Mouse (Mus musculus) kidney, embryonic 14.5 days (tissue): ENCODE data around the gene Mylip. TPM values are rescaled to one million over a fixed set of nuclear protein-coding genes. Genes with fewer than 3 reads are reported as not detected.

ENCODE experiments used
- ATAC-seq: fragments of 200-750 bp; cut with Nextera tagmentation; 2 replicates; pipeline ENCODE4 v1.8.0; 2017; ENCODE audit warnings: moderate number of reproducible peaks, mild to moderate bottlenecking, moderate TSS enrichment, moderate library complexity; ENCODE audit not compliant: low FRiP score, low TSS enrichment
- H3K27ac ChIP-seq: fragments of 300-500 bp; sonication (generic); 2 replicates; pipeline ENCODE4 v1.5.1; 2014; ENCODE audit warnings: low read depth, mild to moderate bottlenecking, low read length, moderate library complexity, mixed read lengths
- H3K27me3 ChIP-seq: fragments of 300-500 bp; sonication (generic); 2 replicates; pipeline ENCODE4 v1.6.1; 2014; ENCODE audit warnings: mild to moderate bottlenecking, low read length; ENCODE audit not compliant: control insufficient read depth, insufficient read depth
- H3K36me3 ChIP-seq: fragments of 300-500 bp; sonication (generic); 2 replicates; pipeline ENCODE4 v1.6.1; 2014; ENCODE audit warnings: low read length, mixed read lengths; ENCODE audit not compliant: control insufficient read depth, insufficient read depth
- H3K4me1 ChIP-seq: fragments of 300-500 bp; sonication (generic); 2 replicates; pipeline ENCODE4 v1.6.1; 2014; ENCODE audit warnings: low read length, mixed read lengths; ENCODE audit not compliant: control insufficient read depth, insufficient read depth
- H3K4me2 ChIP-seq: fragments of 300-500 bp; sonication (generic); replicated peaks from 2 replicates; pipeline ENCODE4 v1.6.1; 2014; ENCODE audit warnings: low read depth, mild to moderate bottlenecking, low read length
- H3K4me3 ChIP-seq: fragments of 300-500 bp; sonication (generic); 2 replicates; pipeline ENCODE4 v1.5.1; 2014; ENCODE audit warnings: mild to moderate bottlenecking, low read length
- H3K9ac ChIP-seq: fragments of 300-500 bp; sonication (generic); 2 replicates; pipeline ENCODE4 v1.6.1; 2014; ENCODE audit warnings: low read depth, mild to moderate bottlenecking, low read length, moderate library complexity
- H3K9me3 ChIP-seq: fragments of 300-500 bp; sonication (generic); 2 replicates; pipeline ENCODE4 v1.6.1; 2016; ENCODE audit warnings: low read length; ENCODE audit not compliant: control insufficient read depth
- WGBS: fragments of 180-500 bp; shearing (Covaris S2); extraction: QIAGEN DNeasy Blood & Tissue Kit; methylation state at CpG from one replicate; pipeline ENCODE4 v1.1.7; 2014; 5-methylcytosine and 5-hydroxymethylcytosine counted together
- polyA plus RNA-seq: library from polyadenylated mRNA; unstranded; fragments of >200 nt; fragmentation: Nextera tagmentation; extraction: Ambion mirVana; gene quantifications from 2 replicates; pipeline ENCODE4 v1.2.1, GENCODE M21; 2014

Mylip gene
- polyA plus RNA-seq, 1 experiment from 2014 or later = 7.7 TPM

DNA sequence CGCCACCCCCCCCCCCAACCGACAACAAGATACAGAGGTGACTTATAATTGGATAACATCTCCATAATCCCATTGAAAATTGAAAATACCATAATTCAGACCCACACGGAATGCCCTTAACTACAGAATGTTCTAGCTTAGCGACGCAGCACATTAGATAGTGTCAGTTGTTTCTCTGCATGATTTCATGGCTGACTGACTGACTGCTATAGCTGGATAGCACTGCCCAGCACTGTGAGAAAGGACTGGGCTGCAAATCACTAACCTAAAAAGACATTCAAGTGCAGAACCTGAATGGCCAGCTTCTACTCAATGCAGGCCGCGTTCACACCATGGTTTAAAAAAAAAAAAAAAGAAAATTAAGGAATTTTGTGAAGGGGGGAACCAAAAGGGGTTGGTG is 62.9 kb downstream of the Mylip start:
- no peaks in the 10 kb centered on the region for H3K9me3 ChIP-seq
- peaks cover 35% of the 10 kb centered on the region for H3K4me1 ChIP-seq
- WGBS = 75% methylated on average over 7 of the region's 7 CpGs
- H3K36me3 ChIP-seq = no peaks in the 10 kb centered on the region
- H3K27me3 ChIP-seq = no peaks in the 10 kb centered on the region
- no peak overlapping the region for H3K4me3 ChIP-seq
- H3K4me2 ChIP-seq = no peak overlapping the region
- no peak overlapping the region for H3K9ac ChIP-seq
- no peak for ATAC-seq
- H3K27ac ChIP-seq = no peak overlapping the region

- Histone ChIP-seq H3K36me3 (no peaks in the 10 kb centered on the region), H3K4me2 (no peak overlapping the region), H3K27me3 (no peaks in the 10 kb centered on the region), H3K4me1 (peaks cover 35% of the 10 kb centered on the region), H3K9ac (no peak overlapping the region), H3K9me3 (no peaks in the 10 kb centered on the region), H3K4me3 (no peak overlapping the region), H3K27ac (no peak overlapping the region)
- ATAC-seq = no peak
- WGBS = 55% methylated on average over 9 of the region's 9 CpGs
Observed at GRCm38 (mm10) chr13:45453033-45453432, 63.5 kb downstream of the Mylip start.

DNA sequence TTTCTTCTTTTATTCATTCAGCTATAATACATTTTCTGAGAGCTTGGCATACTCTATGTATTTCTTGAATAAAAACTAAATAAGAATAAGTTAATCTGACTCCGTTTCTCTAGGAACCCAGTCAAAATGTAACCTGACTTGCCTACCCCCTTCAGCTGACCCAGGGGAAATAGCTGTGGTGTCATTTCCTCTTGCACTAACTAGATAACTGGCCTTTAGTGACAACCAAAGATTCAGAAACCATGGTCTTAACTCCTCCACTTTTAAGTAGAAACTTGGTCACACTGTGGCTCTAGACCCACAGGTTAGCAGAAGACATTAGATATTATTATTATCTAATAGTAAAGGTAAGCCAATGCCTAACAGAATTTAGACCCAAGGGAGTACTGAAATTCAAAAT is 64.5 kb downstream of the Mylip start:
- no peak for ATAC-seq
- peak overlapping the region; percentile 80; the same call in 1 of the 2 replicates for H3K27ac ChIP-seq
- 71% methylated on average over 1 of the region's 1 CpGs for WGBS

GRCm38 (mm10) chr13:45454641-45455040 is 65.1 kb downstream of the Mylip start:
- Histone ChIP-seq H3K4me3 (no peak overlapping the region), H3K36me3 (no peaks in the 10 kb centered on the region), H3K27ac (peak overlapping the region; percentile 80), H3K9me3 (no peaks in the 10 kb centered on the region), H3K9ac (no peak overlapping the region), H3K4me1 (peaks cover 35% of the 10 kb centered on the region), H3K4me2 (peak overlapping the region; percentile 6; the same call in 1 of the 2 replicates), H3K27me3 (no peaks in the 10 kb centered on the region)
- ATAC-seq = peak; percentile 59; the same call in 1 of the 2 replicates
- WGBS = 24% methylated on average over 4 of the region's 4 CpGs

More for the DNA sequence above, 64.5 kb downstream of the Mylip start:
- no peaks in the 10 kb centered on the region for H3K27me3 ChIP-seq
- no peaks in the 10 kb centered on the region for H3K36me3 ChIP-seq
- H3K9me3 ChIP-seq = no peaks in the 10 kb centered on the region
- no peak overlapping the region for H3K4me3 ChIP-seq
- H3K4me1 ChIP-seq = peaks cover 35% of the 10 kb centered on the region
- H3K4me2 ChIP-seq = no peak overlapping the region
- H3K9ac ChIP-seq = no peak overlapping the region

- Histone ChIP-seq H3K27ac (peak overlapping the region; percentile 80), H3K27me3 (no peaks in the 10 kb centered on the region), H3K36me3 (no peaks in the 10 kb centered on the region), H3K4me3 (no peak overlapping the region), H3K4me2 (peak overlapping the region; percentile 6), H3K9me3 (no peaks in the 10 kb centered on the region), H3K9ac (no peak overlapping the region), H3K4me1 (peaks cover 35% of the 10 kb centered on the region)
- peak; percentile 71; the same call in 1 of the 2 replicates for ATAC-seq
- 5% methylated on average over 15 of the region's 15 CpGs for WGBS
Observed at GRCm38 (mm10) chr13:45455108-45455861, 65.7 kb downstream of the Mylip start.

GRCm38 (mm10) chr13:45455862-45456192 is 66.3 kb downstream of the Mylip start:
- H3K27ac ChIP-seq = peak overlapping the region; percentile 80
- H3K36me3 ChIP-seq = no peaks in the 10 kb centered on the region
- no peaks in the 10 kb centered on the region for H3K27me3 ChIP-seq
- peaks cover 35% of the 10 kb centered on the region for H3K4me1 ChIP-seq
- no peaks in the 10 kb centered on the region for H3K9me3 ChIP-seq
- H3K4me2 ChIP-seq = no peak overlapping the region
- 16% methylated on average over 2 of the region's 2 CpGs for WGBS
- no peak overlapping the region for H3K4me3 ChIP-seq
- no peak for ATAC-seq
- H3K9ac ChIP-seq = no peak overlapping the region

GRCm38 (mm10) chr13:45457459-45457858 is 67.9 kb downstream of the Mylip start:
- Histone ChIP-seq H3K4me3 (no peak overlapping the region), H3K9ac (no peak overlapping the region), H3K27ac (no peak overlapping the region), H3K9me3 (no peaks in the 10 kb centered on the region; the same call in 1 of the 2 replicates), H3K4me1 (peaks cover 35% of the 10 kb centered on the region), H3K36me3 (no peaks in the 10 kb centered on the region), H3K27me3 (no peaks in the 10 kb centered on the region), H3K4me2 (no peak overlapping the region)
- WGBS = 66% methylated on average over 7 of the region's 7 CpGs
- ATAC-seq = no peak

GRCm38 (mm10) chr13:45460177-45460576 is 70.6 kb downstream of the Mylip start:
- no peak overlapping the region for H3K4me2 ChIP-seq
- no peaks in the 10 kb centered on the region for H3K27me3 ChIP-seq
- no peak for ATAC-seq
- H3K36me3 ChIP-seq = no peaks in the 10 kb centered on the region
- WGBS = 88% methylated on average over 3 of the region's 3 CpGs
- no peak overlapping the region for H3K9ac ChIP-seq
- H3K27ac ChIP-seq = no peak overlapping the region
- no peaks in the 10 kb centered on the region; the same call in 1 of the 2 replicates for H3K9me3 ChIP-seq
- peaks cover 11% of the 10 kb centered on the region for H3K4me1 ChIP-seq
- no peak overlapping the region for H3K4me3 ChIP-seq

GRCm38 (mm10) chr13:45461370-45461958 is 71.9 kb downstream of the Mylip start:
- no peaks in the 10 kb centered on the region for H3K4me1 ChIP-seq
- H3K4me3 ChIP-seq = no peak overlapping the region
- H3K9me3 ChIP-seq = no peaks in the 10 kb centered on the region; the same call in 1 of the 2 replicates
- H3K4me2 ChIP-seq = no peak overlapping the region
- no peaks in the 10 kb centered on the region for H3K27me3 ChIP-seq
- no peak overlapping the region for H3K9ac ChIP-seq
- no peak overlapping the region for H3K27ac ChIP-seq
- H3K36me3 ChIP-seq = no peaks in the 10 kb centered on the region
- 81% methylated on average over 14 of the region's 14 CpGs for WGBS
- no peak for ATAC-seq
